Mouse (Mus musculus) small intestine, adult 2 months (tissue): ENCODE results near the gene Gm2016.
"Not testable (repeated sequence)": the region's sequence is repeated elsewhere in the genome, so short reads cannot be mapped to it uniquely, and the experiment has no call there.

ENCODE experiments used
- CTCF ChIP-seq: fragments of 200-500 bp; IDR thresholded peaks from 2 replicates; pipeline ENCODE4 v1.5.1; 2012; ENCODE audit warnings: low read depth, mild to moderate bottlenecking, control low read depth, inconsistent platforms, low read length, moderate library complexity, mixed read lengths; ENCODE audit not compliant: insufficient replicate concordance, insufficient read length; ENCODE audit errors: extremely low read depth
- POLR2A ChIP-seq: fragments of 200-500 bp; IDR thresholded peaks from 2 replicates; pipeline ENCODE4 v1.6.1; 2012; ENCODE audit warnings: low read depth, mild to moderate bottlenecking, control low read depth, inconsistent platforms, low read length, moderate library complexity

DNA sequence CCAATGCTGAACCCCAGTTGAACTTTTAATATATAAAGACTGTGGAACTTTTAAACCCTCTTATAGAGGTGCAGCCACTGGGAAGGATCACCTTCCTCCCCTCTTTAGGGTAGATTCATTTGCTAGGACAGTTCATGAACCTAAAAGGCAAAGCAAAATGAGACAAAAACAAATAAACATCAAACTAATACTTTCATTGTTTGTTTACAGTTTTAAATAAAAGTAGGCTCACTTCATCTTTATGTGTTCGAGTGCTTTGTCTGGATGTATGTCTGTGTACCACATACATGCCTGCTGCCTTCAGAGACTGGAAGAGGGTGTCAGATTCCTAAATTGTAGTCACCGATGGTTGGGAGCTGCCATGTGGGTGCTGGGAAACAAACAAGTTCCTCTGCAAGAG, 31.6 kb upstream of the Gm2016 start, which contains the start of gene Gm2001:
- TF ChIP-seq CTCF, POLR2A: not testable (repeated sequence)
